In the genomic region with DNA sequence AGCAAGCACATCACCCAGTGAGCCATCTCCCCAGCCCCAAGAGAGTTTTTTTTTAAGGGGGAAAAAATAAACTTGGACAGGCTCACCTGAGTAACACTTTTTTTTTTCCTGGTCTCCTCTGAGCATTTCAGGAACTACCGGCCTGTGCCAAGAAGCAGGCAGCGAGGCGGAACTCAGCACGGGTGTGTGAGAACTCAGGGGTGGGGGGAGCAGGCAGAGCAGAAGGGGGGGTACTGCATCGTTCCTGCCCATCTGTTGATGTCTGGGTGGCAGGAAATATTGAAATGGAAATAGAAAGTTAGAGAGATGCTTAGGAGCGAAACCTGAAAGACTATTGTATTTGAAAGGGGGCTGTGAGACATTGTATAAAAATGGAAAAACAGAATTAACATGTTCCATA, we compare ENCODE assay signal across 10 mouse cellular contexts.
DNase-seq lines count a peak whose midpoint lies in the region; ATAC-seq lines count a peak whose summit lies in the region.
"Had no signal": no experiment of that assay in that cellular context is flagged by ENCODE, and none has a peak within 500 bp of the region (broad histone marks: within the 10 kb centered on the region; RNA-seq: fewer than 3 reads in every experiment).

No protein-coding gene starts in this region.

- DNase-seq in kidney, adult 18-20 months = no peak
- peak; percentile 51 to 66 for DNase-seq in thymus, adult 18-20 months
- DNase-seq in thymus, postnatal 0 days (ENCODE audit: low spot score) = no peak
- DNase-seq in induced T-regulatory cell, adult 2 months (ENCODE audit: low read depth) = peak; percentile 38
- peak; percentile 63 for DNase-seq in telencephalon, adult 2 months (ENCODE audit: low read depth, low spot score)
- DNase-seq in lung, postnatal 25 days (ENCODE audit: low spot score) = no peak
- DNase-seq: adrenal gland, postnatal 10 days had no signal

- H3K4me3 ChIP-seq in kidney, embryonic 16.5 days (ENCODE audit: low read length) = no peak overlapping the region
- no peak overlapping the region for H3K4me3 ChIP-seq in midbrain, embryonic 13.5 days (replicated peaks)
- H3K4me3 ChIP-seq: myocyte had no signal

- no peak for ATAC-seq in kidney, embryonic 16.5 days (ENCODE audit: low FRiP score, low TSS enrichment)
- no peak for ATAC-seq in midbrain, embryonic 13.5 days

- H3K36me3 ChIP-seq in kidney, embryonic 16.5 days (ENCODE audit: insufficient read depth, low read length) = no peaks in the 10 kb centered on the region
- H3K36me3 ChIP-seq in midbrain, embryonic 13.5 days = no peaks in the 10 kb centered on the region

- no peak overlapping the region for H3K9ac ChIP-seq in kidney, embryonic 16.5 days (replicated peaks; ENCODE audit: low read length)
- H3K9ac ChIP-seq in midbrain, embryonic 13.5 days (replicated peaks) = no peak overlapping the region

- H3K9me3 ChIP-seq in kidney, embryonic 16.5 days (ENCODE audit: low read length) = no peaks in the 10 kb centered on the region
- H3K9me3 ChIP-seq in midbrain, embryonic 13.5 days = no peaks in the 10 kb centered on the region

- peaks cover 47% of the 10 kb centered on the region for H3K4me1 ChIP-seq in kidney, embryonic 16.5 days (ENCODE audit: insufficient read depth, low read length)
- H3K4me1 ChIP-seq in midbrain, embryonic 13.5 days (replicated peaks) = peaks cover 33% of the 10 kb centered on the region

- 42% methylated on average over 6 of the region's 6 CpGs for WGBS in kidney, embryonic 16.5 days
- WGBS in midbrain, embryonic 13.5 days = 53% methylated on average over 6 of the region's 6 CpGs

- no peaks in the 10 kb centered on the region for H3K27me3 ChIP-seq in kidney, embryonic 16.5 days (ENCODE audit: insufficient read depth, low read length)
- no peaks in the 10 kb centered on the region for H3K27me3 ChIP-seq in midbrain, embryonic 13.5 days

- 0 out of 2 replicates have a peak overlapping the region, but pooled peaks have one; percentile 27 for H3K27ac ChIP-seq in kidney, embryonic 16.5 days (ENCODE audit: low read length)
- H3K27ac ChIP-seq in midbrain, embryonic 13.5 days = no peak overlapping the region

- no peak overlapping the region for H3K4me2 ChIP-seq in kidney, embryonic 16.5 days (replicated peaks; ENCODE audit: low read depth, low read length)
- H3K4me2 ChIP-seq in midbrain, embryonic 13.5 days (replicated peaks) = no peak overlapping the region

Comparison
In these comparisons a context has a peak if more than half of its experiments do, and no peak if none do; other contexts are left out.
1. DNase-seq: peak in thymus, adult 18-20 months (2 of 2), induced T-regulatory cell, adult 2 months (single experiment) and telencephalon, adult 2 months (single experiment); none in kidney, adult 18-20 months (single experiment), thymus, postnatal 0 days (single experiment) and lung, postnatal 25 days (single experiment).